Mouse (Mus musculus) monocyte, adult 5-6 weeks (primary cell): ENCODE results near the gene Macrod2. TPM values are rescaled to one million over a fixed set of nuclear protein-coding genes. Genes with fewer than 3 reads are reported as not detected.

ENCODE experiments used
- ATAC-seq: fragments of 153-309, 156-312 bp; replicated peaks from 2 replicates; pipeline ENCODE4 v1.8.0; 2017; ENCODE audit warnings: mild to moderate bottlenecking; ENCODE audit not compliant: low TSS enrichment, insufficient number of reproducible peaks, severe bottlenecking, poor library complexity, low FRiP score
- total RNA-seq: library from RNA; stranded (forward); fragments of 200-1000, 200-491, 200-594 nt; gene quantifications from 3 replicates; pipeline ENCODE4 v1.2.3, GENCODE M21; 2017

Macrod2 gene
- total RNA-seq, 1 experiment from 2014 or later, result 7.0 TPM

DNA sequence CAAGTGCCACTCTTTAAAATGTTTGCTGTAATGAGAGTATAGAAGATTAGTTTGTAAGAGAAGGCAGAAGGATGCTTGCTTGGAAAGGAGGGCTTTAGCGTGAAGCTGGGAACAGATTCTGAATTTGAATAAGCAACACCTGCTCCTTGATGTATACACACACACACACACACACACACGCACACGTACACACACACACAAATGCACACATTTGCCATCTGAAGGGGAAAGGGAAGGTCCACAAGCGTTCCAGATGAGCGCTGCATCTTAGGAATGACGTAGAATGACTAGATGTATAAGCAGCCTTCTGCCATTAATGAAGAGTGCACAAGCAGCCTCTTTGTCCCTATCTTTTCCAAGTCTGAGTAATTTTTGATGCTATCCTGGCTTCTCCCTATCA, 1660.5 kb downstream of the Macrod2 start:
- no peak for ATAC-seq

DNA sequence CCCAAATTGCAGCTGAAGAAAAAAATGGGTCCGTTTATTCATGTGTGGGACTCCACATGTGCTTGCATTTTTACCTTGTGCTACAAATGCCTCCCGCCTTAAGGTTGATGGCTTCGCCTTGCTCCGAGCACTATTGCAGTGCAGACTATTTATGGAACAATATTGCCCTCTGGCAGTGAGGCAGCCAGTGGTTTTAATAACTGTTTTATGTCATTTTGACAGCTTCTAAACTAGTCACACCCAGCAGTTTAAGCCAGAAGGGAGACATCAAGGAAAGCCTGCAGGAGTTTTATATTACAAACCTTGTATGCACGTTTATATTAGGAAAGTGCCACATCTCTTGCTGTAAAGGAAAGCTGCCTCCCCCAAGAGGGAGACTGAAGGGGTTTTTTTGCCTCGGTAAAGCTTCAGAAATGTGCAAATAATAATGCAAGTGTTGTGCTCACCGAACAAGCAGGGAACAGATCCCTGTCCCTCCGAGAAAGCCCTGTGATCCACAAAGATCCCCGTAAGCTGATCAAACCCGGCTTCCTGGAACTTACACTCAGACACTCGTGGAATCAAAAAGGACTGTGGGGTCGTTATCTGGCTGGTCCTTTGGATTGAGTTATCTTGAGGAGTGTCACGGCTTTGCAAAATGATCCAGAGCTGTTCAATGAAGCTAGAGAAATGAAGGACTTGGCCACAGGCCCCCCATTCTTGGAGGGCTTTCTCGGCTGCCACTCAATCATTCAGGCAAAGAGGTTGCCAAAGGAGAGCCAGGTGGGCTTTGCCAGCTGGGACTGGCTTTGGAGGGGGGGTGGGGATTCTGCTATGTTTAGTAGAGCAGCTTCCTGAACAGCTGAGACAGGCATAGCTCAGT, 1663.0 kb downstream of the Macrod2 start:
- ATAC-seq, result no peak

DNA sequence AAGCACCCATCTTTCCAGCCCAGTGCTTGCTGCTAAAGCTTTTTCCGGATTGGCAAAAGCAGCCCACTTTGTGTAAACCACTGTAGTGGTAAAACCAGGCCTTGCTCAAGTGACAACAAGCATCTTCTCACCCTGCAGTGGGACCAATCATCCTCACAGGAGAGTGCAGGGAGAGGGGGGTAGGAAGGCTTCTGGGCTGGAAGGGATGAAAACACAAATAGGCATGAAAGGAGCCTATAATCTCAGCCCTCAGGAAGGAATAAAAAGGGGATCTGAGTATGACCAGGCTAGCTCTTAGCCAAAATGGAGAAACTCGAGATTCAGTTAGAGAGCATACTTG, 1663.6 kb downstream of the Macrod2 start:
- no peak for ATAC-seq

DNA sequence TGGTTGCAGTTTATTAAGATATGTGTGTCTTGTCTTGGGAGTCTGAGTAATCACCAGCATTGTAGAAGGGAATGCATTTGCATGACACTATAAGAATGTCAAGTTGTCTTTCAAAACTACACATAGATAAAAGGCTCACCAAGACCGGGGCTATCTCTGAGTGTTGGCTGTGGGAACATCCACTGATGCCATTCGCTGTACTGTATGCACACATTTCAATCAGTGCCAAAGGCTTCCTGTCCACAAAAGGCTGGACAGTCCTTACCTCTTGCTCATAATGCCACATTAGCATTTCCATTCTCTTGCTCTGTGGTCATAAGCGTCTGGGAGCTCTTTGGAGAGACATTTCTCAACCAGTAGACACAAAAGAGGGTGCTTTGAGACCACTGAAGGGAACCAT, 1713.8 kb downstream of the Macrod2 start:
- no peak for ATAC-seq

DNA sequence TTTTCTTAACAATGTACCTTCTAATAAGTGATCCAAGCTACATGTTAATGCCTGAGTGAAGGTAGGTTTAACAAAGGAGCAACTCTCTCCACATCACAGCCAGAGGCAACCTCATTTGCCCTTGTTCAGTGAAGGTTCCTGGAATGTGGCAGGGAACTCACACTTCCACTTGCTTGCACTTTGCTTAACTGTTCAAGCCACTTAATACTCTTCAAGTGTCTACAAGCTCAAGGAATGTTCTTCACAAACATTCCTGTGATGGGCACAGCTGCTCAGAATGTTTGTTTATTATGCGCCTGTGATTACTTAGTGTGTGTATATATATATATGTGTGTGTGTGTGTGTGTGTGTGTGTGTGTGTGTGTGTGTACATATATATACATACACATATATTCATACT, 1721.5 kb downstream of the Macrod2 start:
- ATAC-seq, result no peak

DNA sequence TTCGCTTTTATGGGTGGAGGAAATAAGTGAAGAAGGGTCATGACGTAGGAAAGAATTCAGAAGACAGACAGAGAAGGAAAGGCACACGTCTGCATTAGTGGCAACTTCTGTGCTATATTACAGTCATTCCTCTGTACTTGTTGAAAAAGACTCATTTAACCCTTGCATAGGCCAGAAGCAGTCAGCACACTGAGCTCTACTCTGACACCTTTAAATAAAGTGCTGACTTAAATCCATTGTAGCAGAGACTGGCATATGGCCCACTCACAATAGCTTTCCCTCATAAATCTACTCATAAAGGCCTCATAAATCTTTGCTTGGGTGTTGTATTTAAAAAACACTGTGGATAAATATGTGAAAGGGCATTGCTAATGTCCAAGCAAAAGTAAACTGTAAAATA, 1733.0 kb downstream of the Macrod2 start:
- no peak for ATAC-seq

DNA sequence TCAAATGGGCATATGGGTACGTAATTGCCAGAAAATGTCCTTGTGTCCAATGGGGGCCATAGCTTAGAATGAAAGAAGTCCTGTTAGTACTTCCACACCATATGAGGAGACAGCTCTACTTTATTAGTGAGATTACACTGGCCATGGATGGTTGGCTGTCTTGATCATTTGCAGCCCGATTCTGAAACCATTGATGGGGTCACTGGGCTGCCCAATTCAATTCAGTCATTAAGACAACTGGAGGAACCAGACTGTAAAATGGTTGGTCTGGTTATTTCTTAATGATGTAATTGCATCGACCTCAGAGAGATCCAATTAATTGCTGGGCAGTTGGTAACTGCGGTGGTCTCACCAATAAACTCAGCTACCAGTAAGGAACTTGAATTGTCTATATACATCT, 1734.1 kb downstream of the Macrod2 start:
- ATAC-seq, result no peak

DNA sequence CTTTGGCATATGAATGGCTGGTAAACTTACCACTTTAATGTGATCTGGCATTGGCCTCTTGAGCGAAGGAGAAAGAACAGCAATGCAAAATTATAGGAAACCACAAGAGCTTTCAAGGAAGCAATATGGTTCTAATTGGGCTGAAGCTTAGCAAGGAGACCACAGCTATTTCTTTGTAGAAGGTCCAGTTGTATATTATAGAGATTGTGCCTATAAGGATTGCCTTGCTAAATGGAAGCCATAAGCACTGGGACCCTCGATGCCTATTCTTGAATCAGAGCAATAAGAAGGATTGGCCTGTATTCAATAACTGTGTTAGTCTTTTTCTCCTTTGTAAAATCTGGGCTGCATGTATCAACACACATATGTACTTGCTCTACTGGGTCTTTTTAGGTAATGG, 1754.2 kb downstream of the Macrod2 start:
- no peak for ATAC-seq

DNA sequence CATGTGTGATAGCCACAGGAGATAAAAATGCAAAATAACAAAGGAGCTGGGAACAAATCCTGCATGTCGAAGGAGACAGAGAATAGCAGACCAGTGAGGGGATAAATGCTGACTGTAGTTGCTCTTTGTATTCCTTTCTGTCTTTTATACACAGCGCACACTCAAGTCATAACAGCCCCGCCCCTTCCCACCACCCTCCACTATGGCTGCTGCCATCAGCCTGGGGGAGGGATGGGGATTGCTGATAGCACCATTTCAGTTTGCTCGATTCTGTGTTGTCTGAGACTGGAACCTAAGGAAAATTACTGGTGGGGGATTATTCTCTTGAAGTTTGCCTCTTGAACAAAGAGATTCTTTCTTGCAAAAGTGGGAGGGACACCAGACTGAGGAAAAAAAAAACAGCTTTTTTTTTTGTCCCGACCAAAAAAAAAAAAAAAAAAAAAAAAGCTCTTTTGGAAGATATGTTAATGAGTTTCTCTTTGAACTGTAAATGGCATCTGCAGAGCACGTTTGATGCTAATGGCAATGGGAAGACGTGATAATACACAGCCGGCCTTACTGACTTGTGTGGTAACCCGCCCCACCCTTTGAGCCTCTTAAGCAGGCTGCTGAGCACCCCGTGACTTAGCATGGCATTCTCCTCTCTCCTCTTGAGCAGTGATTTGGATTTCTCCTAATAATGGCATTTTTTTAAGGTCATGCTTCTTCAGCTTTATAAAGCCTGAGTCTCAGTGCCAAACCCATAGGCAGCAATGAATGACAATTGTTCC, 1768.6 kb downstream of the Macrod2 start:
- no peak for ATAC-seq

DNA sequence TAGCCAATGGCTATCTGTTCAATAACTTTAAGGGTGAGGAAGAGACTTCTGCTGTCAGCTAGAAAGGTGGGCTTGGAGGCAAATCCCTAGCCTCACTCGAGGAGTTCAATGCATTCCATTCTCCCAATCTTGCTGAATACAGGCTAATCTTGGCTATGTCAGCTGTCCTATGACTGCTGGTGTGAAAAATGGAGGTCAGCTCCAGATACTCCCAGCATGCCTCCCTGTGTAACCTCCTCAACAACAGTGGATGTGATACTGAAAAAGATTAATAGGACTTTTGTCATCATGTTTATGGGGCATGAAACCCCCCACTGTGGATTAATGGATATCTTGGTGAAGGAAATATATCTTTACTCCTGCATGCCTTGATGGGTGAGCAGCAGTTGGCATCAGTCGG, 1774.5 kb downstream of the Macrod2 start:
- no peak for ATAC-seq

DNA sequence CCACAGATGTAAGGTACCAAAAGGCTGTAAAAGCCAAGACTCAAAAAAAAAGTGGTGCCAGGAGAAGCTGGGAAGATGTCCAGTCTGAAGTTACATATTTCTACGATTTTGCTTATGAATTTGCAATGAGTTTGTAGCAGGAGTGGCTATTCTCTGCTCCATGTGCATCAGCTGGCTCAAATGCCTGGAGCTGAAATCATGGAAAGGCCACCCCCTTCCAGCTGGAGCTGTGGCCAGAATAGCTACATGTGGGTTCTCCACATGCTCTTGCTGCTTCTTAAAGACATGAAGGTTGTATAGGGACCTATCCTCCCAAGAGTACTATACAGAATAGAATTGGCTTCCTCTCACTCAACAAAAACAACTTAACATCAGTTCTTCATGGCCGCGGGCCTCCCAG, 1777.6 kb downstream of the Macrod2 start:
- ATAC-seq, result no peak

DNA sequence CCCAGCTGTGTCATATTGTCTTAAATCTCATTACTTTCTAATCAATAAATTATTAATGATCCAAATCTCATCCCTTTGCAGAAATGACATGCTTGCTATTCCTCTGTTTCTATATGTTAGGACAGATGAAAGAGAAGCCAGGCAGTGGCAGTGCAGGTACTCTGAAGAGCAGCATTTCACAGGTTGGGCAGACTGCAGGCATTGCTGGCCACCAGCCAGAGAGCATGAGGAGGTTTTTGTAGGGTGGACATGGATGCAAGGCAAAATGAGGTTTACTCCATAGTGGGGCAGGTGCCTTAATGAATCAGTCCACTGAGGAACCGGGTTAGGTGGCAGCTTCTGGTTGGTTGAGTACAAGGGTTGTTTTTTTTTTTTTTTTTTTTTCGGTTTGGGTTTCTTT, 1778.9 kb downstream of the Macrod2 start:
- ATAC-seq, result no peak

DNA sequence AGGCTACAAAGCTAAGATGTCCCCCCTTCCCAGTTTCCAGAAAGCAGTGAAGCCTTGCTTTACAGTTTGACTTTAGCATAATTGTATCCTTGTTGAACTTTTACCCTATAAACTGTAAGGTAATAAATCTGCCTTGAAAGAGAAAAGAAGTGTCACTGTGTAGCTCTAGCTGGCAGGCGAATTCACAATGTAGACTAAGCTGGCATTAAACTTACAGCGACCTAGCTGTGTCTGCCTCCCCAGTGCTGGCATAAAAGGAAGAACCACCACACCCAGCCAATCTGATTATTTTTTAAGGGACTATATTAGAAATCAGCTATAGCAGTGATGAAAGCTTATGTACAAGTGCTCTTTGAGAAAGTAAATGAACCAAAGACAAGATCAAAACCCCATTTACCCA, 1791.8 kb downstream of the Macrod2 start:
- ATAC-seq, result no peak

DNA sequence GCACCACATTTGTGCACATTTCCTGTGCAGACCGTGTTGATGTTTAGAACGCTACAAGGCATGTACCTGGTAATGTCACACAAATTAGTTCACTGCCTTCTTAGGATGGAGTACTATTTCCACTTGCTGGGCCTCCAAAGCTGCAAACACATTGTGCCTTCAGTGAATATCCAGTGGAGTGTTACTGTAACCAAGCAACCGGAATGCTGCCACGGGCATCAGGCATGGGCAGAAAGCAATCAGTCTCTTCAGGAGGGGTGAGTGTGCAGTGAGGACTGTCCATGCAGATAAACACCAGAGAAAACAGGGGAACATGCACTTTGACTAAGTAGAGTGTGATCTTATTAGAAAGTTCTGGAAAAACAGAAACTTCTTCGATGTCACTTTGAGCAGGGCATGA, 1792.3 kb downstream of the Macrod2 start:
- no peak for ATAC-seq

DNA sequence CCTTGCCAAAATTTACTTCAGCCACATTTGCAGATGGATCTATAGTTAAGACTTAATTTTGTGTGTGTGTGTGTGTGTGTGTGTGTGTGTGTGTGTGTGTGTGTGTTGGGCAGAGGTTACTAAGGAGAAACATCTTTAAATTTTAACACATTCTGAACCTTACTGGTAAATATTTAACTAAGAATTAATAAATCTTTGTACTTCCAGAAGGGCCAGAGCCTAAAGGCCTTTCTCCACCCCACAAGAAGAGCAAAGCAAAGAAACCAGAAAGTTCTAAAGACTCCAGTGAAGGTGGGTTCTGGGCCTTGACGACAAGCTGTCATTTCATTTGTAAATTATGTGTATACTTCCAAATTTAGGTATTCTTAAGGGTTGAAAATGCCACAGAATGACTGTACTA, 1822.3 kb downstream of the Macrod2 start:
- ATAC-seq, result no peak

DNA sequence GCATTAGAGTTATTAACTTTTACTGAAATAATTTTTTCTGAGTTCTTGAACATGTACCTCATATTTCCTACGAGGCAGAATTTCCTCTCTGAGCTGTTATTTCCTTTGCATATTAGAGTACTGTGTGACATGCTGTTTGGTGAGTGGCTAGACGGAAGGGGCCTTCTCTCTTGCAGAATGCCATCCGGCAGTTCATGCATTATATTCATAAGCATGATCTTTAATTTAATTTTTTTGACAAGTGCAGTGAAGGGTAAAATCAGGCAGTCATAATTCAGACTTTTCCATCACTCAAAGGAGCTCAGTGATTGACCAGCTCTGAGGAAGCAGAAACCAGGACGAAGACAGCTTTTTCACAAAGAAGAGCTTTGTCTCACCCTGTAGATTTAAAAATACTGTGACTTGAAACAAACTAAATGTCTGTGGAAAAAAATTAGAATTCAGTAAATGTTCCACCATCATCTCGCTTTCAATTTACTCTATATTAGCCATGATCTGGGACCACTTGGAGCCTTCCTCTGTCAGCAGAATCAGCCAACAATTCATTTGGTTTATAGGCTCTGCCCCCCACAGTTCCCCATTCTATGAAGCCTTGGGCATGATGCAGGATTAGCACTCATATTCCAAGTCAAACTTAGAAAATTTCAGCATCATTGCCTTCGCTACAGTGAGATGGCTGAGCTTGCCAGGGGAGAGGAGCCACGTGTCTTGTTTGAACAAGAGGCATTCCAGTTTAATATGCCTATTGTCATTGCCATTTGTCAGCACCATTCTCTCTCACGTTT, 1827.2 kb downstream of the Macrod2 start:
- no peak for ATAC-seq

DNA sequence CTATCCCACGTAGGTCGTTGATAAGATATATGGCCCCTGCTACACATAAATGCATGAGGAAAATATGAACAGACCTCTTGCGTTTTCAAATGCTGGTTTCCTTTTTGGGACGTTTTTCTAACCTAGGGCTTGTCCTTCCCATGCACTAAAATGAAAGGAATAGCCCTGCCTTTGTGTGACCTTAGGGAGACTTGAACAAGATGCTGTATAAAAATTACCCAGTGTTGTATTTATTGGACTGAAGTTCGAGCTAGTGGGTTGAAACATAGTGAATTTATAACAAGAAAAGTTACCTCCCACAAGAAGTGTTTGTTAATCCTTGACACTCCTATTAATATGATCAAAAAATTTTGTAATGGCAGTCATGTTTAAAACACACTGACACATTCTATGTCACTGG, 1827.8 kb downstream of the Macrod2 start:
- ATAC-seq, result no peak

DNA sequence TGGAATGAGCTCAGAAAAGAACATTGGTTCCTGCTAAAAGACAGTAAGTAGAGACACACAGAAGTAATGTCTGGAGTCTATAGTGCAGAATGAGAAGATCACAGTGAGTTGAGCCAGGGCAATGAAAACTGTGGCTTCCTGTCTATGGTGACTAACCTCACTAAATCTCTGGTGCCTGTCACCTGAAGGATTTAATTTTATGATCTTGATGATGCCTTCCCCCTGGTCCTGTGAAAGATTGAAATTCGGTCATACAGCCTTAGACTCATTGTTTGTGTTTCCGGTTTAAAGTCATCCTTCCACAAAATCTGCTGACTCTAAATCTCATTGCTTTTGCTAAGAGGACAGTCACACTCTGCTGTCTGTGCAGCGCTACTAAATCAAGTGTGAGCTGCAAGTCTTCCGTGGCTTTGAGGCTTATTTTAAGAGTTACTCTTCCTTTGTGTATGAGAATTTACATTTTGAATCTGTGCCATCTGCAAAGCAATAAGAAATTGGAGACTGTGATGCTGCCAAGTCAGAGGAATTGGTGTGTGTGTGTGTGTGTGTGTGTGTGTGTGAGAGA, 1836.0 kb downstream of the Macrod2 start:
- ATAC-seq, result no peak

DNA sequence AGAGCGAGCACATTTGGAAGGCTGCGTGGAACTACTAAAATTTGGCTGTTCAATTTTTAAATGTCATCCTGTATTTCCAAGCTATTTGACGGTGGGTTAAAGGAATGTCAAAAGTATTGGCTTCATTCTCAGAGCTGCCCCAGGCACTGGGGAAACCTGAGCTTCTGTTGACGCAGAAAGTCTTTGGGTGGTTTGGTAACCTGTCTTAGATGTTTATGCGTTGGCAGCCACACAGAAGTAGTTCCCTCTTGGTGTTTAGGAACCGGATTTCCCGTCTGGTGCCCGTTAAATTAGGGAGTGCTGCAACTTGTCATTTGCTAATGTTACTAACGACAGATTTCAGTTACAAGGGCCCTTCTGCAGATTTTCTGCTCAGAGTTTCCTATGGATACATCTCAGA, 1837.7 kb downstream of the Macrod2 start:
- ATAC-seq, result no peak
